Mouse (Mus musculus) stomach, embryonic 14.5 days (tissue): ENCODE measurements around the gene Ctrc. TPM values are rescaled to one million over a fixed set of nuclear protein-coding genes. Genes with fewer than 3 reads are reported as not detected.

Source experiments
- ATAC-seq: fragments of 200-750 bp; cut with Nextera tagmentation; 2 replicates; pipeline ENCODE4 v1.8.0; 2017; ENCODE audit warnings: low read depth, moderate TSS enrichment; ENCODE audit not compliant: insufficient number of reproducible peaks, insufficient read depth, low FRiP score
- H3K27ac ChIP-seq: fragments of 300-500 bp; sonication (generic); 2 replicates; pipeline ENCODE4 v1.5.1; 2014; ENCODE audit warnings: mild to moderate bottlenecking, low read length, moderate library complexity, mixed read lengths
- H3K27me3 ChIP-seq: fragments of 300-500 bp; sonication (generic); 2 replicates; pipeline ENCODE4 v1.6.1; 2014; ENCODE audit warnings: low read length, control low read depth, mixed read lengths; ENCODE audit not compliant: control insufficient read depth, insufficient read depth
- H3K36me3 ChIP-seq: fragments of 300-500 bp; sonication (generic); 2 replicates; pipeline ENCODE4 v1.6.1; 2014; ENCODE audit warnings: mild to moderate bottlenecking, control low read depth, low read length, moderate library complexity, mixed read lengths; ENCODE audit not compliant: control insufficient read depth, insufficient read depth
- H3K4me1 ChIP-seq: fragments of 300-500 bp; sonication (generic); 2 replicates; pipeline ENCODE4 v1.6.1; 2014; ENCODE audit warnings: low read length, control low read depth, mixed read lengths; ENCODE audit not compliant: control insufficient read depth, insufficient read depth
- H3K4me2 ChIP-seq: fragments of 300-500 bp; sonication (generic); replicated peaks from 2 replicates; pipeline ENCODE4 v1.6.1; 2014; ENCODE audit warnings: low read depth, low read length, control low read depth
- H3K4me3 ChIP-seq: fragments of 300-500 bp; sonication (generic); 2 replicates; pipeline ENCODE4 v1.5.1; 2014; ENCODE audit warnings: low read depth, low read length, control low read depth
- H3K9ac ChIP-seq: fragments of 300-500 bp; sonication (generic); replicated peaks from 2 replicates; pipeline ENCODE4 v1.6.1; 2014; ENCODE audit warnings: low read depth, mild to moderate bottlenecking, control low read depth, low read length, moderate library complexity, mixed read lengths
- H3K9me3 ChIP-seq: fragments of 300-500 bp; sonication (generic); 2 replicates; pipeline ENCODE4 v1.6.1; 2016; ENCODE audit warnings: low read depth, low read length, control low read depth; ENCODE audit not compliant: control insufficient read depth
- WGBS: fragments of 180-500 bp; shearing (Covaris S2); extraction: QIAGEN DNeasy Blood & Tissue Kit; methylation state at CpG from one replicate; pipeline ENCODE4 v1.1.7; 2014; 5-methylcytosine and 5-hydroxymethylcytosine counted together
- polyA plus RNA-seq: library from polyadenylated mRNA; unstranded; fragments of >200 nt; fragmentation: Nextera tagmentation; extraction: Ambion mirVana; gene quantifications from 2 replicates; pipeline ENCODE4 v1.2.1, GENCODE M21; 2014

Gene Ctrc
- polyA plus RNA-seq, 1 experiment from 2014 or later: not detected

GRCm38 (mm10) chr4:141793282-141794151 is 52.6 kb downstream of the Ctrc start, which contains the start of gene Casp9:
Gene Casp9 (plus strand): TSS chr4:141793612.
- H3K36me3 ChIP-seq: peaks cover 4% of the 10 kb centered on the region; the same call in 1 of the 2 replicates
- peak within 1 kb of the TSS; percentile 94 for H3K27ac ChIP-seq
- H3K4me3 ChIP-seq: peak within 1 kb of the TSS; percentile 63
- no peaks in the 10 kb centered on the region for H3K9me3 ChIP-seq
- under 1% methylated on average over 53 of the region's 80 CpGs for WGBS
- no peaks in the 10 kb centered on the region for H3K27me3 ChIP-seq
- peaks cover 5% of the 10 kb centered on the region; the same call in 1 of the 2 replicates for H3K4me1 ChIP-seq
- H3K4me2 ChIP-seq: peak within 1 kb of the TSS; percentile 58
- ATAC-seq: peak; percentile 85
- H3K9ac ChIP-seq: peak within 1 kb of the TSS; percentile 45

- Histone ChIP-seq H3K4me3 (peak overlapping the region; percentile 63), H3K27ac (peak overlapping the region; percentile 94), H3K27me3 (no peaks in the 10 kb centered on the region), H3K36me3 (peaks cover 4% of the 10 kb centered on the region; the same call in 1 of the 2 replicates), H3K9ac (peak overlapping the region; percentile 45; the same call in 1 of the 2 replicates), H3K4me1 (peaks cover 5% of the 10 kb centered on the region; the same call in 1 of the 2 replicates), H3K9me3 (no peaks in the 10 kb centered on the region), H3K4me2 (peak overlapping the region; percentile 39)
- WGBS: 12% methylated on average over 10 of the region's 10 CpGs
- ATAC-seq: no peak
Observed at GRCm38 (mm10) chr4:141792554-141793281, 53.4 kb downstream of the Ctrc start.

- no peaks in the 10 kb centered on the region for H3K9me3 ChIP-seq
- no peak overlapping the region for H3K9ac ChIP-seq
- no peak overlapping the region for H3K4me3 ChIP-seq
- ATAC-seq: no peak
- no peak overlapping the region for H3K4me2 ChIP-seq
- peaks cover 5% of the 10 kb centered on the region; the same call in 1 of the 2 replicates for H3K4me1 ChIP-seq
- no peak overlapping the region for H3K27ac ChIP-seq
- no peaks in the 10 kb centered on the region for H3K27me3 ChIP-seq
- WGBS: 85% methylated on average over 8 of the region's 8 CpGs
- H3K36me3 ChIP-seq: peaks cover under 1% of the 10 kb centered on the region; the same call in 1 of the 2 replicates
Observed at GRCm38 (mm10) chr4:141791951-141792350, 54.2 kb downstream of the Ctrc start.

- no peak for ATAC-seq
- Histone ChIP-seq H3K4me2 (no peak overlapping the region), H3K36me3 (peaks cover 1% of the 10 kb centered on the region), H3K27ac (no peak overlapping the region), H3K4me1 (peaks cover 5% of the 10 kb centered on the region; the same call in 1 of the 2 replicates), H3K9ac (no peak overlapping the region), H3K4me3 (no peak overlapping the region), H3K9me3 (no peaks in the 10 kb centered on the region), H3K27me3 (no peaks in the 10 kb centered on the region)
- 91% methylated on average over 7 of the region's 7 CpGs for WGBS
Observed at GRCm38 (mm10) chr4:141791486-141791885, 54.7 kb downstream of the Ctrc start.

GRCm38 (mm10) chr4:141790524-141790990 is 55.6 kb downstream of the Ctrc start, which contains the start of gene Dnajc16:
Gene Dnajc16 (minus strand): TSS chr4:141790931.
- Histone ChIP-seq H3K4me1 (peaks cover 5% of the 10 kb centered on the region; the same call in 1 of the 2 replicates), H3K9ac (peak within 1 kb of the TSS; percentile 92), H3K27ac (peak within 1 kb of the TSS; percentile 70; the same call in 1 of the 2 replicates), H3K9me3 (no peaks in the 10 kb centered on the region), H3K4me2 (peak within 1 kb of the TSS; percentile 85), H3K27me3 (no peaks in the 10 kb centered on the region), H3K36me3 (peaks cover 6% of the 10 kb centered on the region), H3K4me3 (peak within 1 kb of the TSS; percentile 96)
- WGBS: under 1% methylated on average over 41 of the region's 42 CpGs
- peak; percentile 86 for ATAC-seq

- H3K4me1 ChIP-seq: peaks cover 5% of the 10 kb centered on the region; the same call in 1 of the 2 replicates
- ATAC-seq: no peak
Observed at GRCm38 (mm10) chr4:141789564-141790218, 56.5 kb downstream of the Ctrc start.

GRCm38 (mm10) chr4:141787462-141787861 is 58.7 kb downstream of the Ctrc start:
- peaks cover 5% of the 10 kb centered on the region; the same call in 1 of the 2 replicates for H3K4me1 ChIP-seq
- H3K9ac ChIP-seq: no peak overlapping the region
- peaks cover 19% of the 10 kb centered on the region for H3K36me3 ChIP-seq
- H3K27ac ChIP-seq: no peak overlapping the region
- H3K4me3 ChIP-seq: no peak overlapping the region
- WGBS: 94% methylated on average over 7 of the region's 7 CpGs
- no peak overlapping the region for H3K4me2 ChIP-seq
- ATAC-seq: no peak
- no peaks in the 10 kb centered on the region for H3K27me3 ChIP-seq
- no peaks in the 10 kb centered on the region for H3K9me3 ChIP-seq

More at GRCm38 (mm10) chr4:141789564-141790218, 56.5 kb downstream of the Ctrc start:
- peak overlapping the region; percentile 92 for H3K9ac ChIP-seq
- no peaks in the 10 kb centered on the region for H3K9me3 ChIP-seq
- H3K4me2 ChIP-seq: peak overlapping the region; percentile 85
- WGBS: 43% methylated on average over 3 of the region's 3 CpGs
- no peak overlapping the region; the same call in 1 of the 2 replicates for H3K27ac ChIP-seq
- no peaks in the 10 kb centered on the region for H3K27me3 ChIP-seq
- peaks cover 10% of the 10 kb centered on the region for H3K36me3 ChIP-seq
- peak overlapping the region; percentile 96 for H3K4me3 ChIP-seq
